Mouse (Mus musculus) hindbrain, postnatal 0 days (tissue): ENCODE results near the gene Shisal2b. TPM values are rescaled to one million over a fixed set of nuclear protein-coding genes. Genes with fewer than 3 reads are reported as not detected.

Source experiments
- ATAC-seq: fragments of 200-750 bp; cut with Nextera tagmentation; 2 replicates; pipeline ENCODE4 v1.8.0; 2017; ENCODE audit warnings: mild to moderate bottlenecking, moderate TSS enrichment, moderate library complexity
- DNase-seq: peaks from one replicate; pipeline ENCODE4 v3.0.0-alpha.2; 2015; ENCODE audit warnings: low spot score
- H3K27ac ChIP-seq: fragments of 300-500 bp; sonication (generic); 2 replicates; pipeline ENCODE4 v1.5.1; 2014; ENCODE audit warnings: mild to moderate bottlenecking
- H3K27me3 ChIP-seq: fragments of 300-500 bp; sonication (generic); 2 replicates; pipeline ENCODE4 v1.6.1; 2014; ENCODE audit warnings: low read length, mixed read lengths; ENCODE audit not compliant: insufficient read depth
- H3K36me3 ChIP-seq: fragments of 300-500 bp; sonication (generic); 2 replicates; pipeline ENCODE4 v1.6.1; 2014; ENCODE audit warnings: low read length, mixed read lengths; ENCODE audit not compliant: insufficient read depth
- H3K4me1 ChIP-seq: fragments of 300-500 bp; sonication (generic); 2 replicates; pipeline ENCODE4 v1.6.1; 2014; ENCODE audit warnings: antibody characterized with exemption, low read length, mixed read lengths; ENCODE audit not compliant: insufficient read depth
- H3K4me2 ChIP-seq: fragments of 300-500 bp; sonication (generic); 2 replicates; pipeline ENCODE4 v1.6.1; 2014; ENCODE audit warnings: low read depth, mild to moderate bottlenecking, low read length, moderate library complexity, mixed read lengths
- H3K4me3 ChIP-seq: fragments of 300-500 bp; sonication (generic); 2 replicates; pipeline ENCODE4 v1.5.1; 2014; ENCODE audit warnings: low read length
- H3K9ac ChIP-seq: fragments of 300-500 bp; sonication (generic); replicated peaks from 2 replicates; pipeline ENCODE4 v1.6.1; 2014; ENCODE audit warnings: mild to moderate bottlenecking, low read length, moderate library complexity, mixed read lengths
- H3K9me3 ChIP-seq: fragments of 300-500 bp; sonication (generic); 2 replicates; pipeline ENCODE4 v1.6.1; 2016; ENCODE audit warnings: low read length, mixed read lengths
- CTCF ChIP-seq: IDR thresholded peaks from 2 replicates; pipeline ENCODE4 v1.5.1; 2016; ENCODE audit warnings: antibody characterized with exemption, control low read depth, low read depth
- WGBS: fragments of 180-500 bp; shearing (Covaris S2); extraction: QIAGEN DNeasy Blood & Tissue Kit; methylation state at CpG from one replicate; pipeline ENCODE4 v1.1.7; 2014; 5-methylcytosine and 5-hydroxymethylcytosine counted together
- polyA plus RNA-seq: library from polyadenylated mRNA; unstranded; fragments of >200 nt; fragmentation: Nextera tagmentation; extraction: Ambion mirVana; gene quantifications from 2 replicates; pipeline ENCODE4 v1.2.1, GENCODE M21; 2015
- total RNA-seq: library from RNA; depleted of rRNA; stranded (reverse); fragments of >200 nt; gene quantifications from 2 replicates; pipeline ENCODE4 v1.2.3, GENCODE M21; 2014

Shisal2b gene
- total and polyA plus RNA-seq, 2 experiments from 2014 or later, result 3.1 to 4.7 TPM

DNA sequence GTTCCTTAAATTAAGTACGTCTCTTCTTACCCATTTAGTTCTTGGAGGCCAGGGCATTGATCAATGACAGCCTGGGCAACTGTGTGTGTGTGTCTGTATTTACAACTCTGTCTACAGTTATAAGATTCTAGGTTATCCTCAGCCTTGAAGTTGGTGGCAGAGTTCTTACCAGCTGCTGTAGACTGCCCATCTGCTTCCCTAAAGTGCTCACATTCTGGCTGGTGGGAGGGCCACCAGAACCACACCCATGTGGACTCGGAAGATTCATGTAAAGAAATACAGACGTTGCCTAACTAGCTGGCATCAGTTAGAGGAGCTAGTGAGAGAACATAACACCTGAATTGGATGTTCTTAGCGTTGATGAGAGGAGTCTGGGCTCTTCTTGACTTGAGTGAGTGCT is 21.8 kb downstream of the Shisal2b start:
- ATAC-seq (no peak), DNase-seq (no peak)
- no peaks in the 10 kb centered on the region for H3K9me3 ChIP-seq
- H3K4me3 ChIP-seq, result no peak overlapping the region
- no peak overlapping the region for H3K4me2 ChIP-seq
- WGBS, result 81% methylated on average over 4 of the region's 4 CpGs
- H3K27ac ChIP-seq, result no peak overlapping the region
- H3K27me3 ChIP-seq, result no peaks in the 10 kb centered on the region
- H3K9ac ChIP-seq, result no peak overlapping the region
- no peaks in the 10 kb centered on the region for H3K4me1 ChIP-seq
- TF ChIP-seq CTCF, result no peak
- peaks cover 6% of the 10 kb centered on the region; the same call in 1 of the 2 replicates for H3K36me3 ChIP-seq

- Histone ChIP-seq H3K9ac (no peak overlapping the region), H3K27ac (no peak overlapping the region), H3K9me3 (no peaks in the 10 kb centered on the region), H3K27me3 (no peaks in the 10 kb centered on the region), H3K4me1 (no peaks in the 10 kb centered on the region), H3K4me2 (no peak overlapping the region), H3K36me3 (peaks cover 16% of the 10 kb centered on the region; the same call in 1 of the 2 replicates), H3K4me3 (no peak overlapping the region)
- DNase-seq (no peak), ATAC-seq (no peak)
- 90% methylated on average over 7 of the region's 7 CpGs for WGBS
- TF ChIP-seq CTCF, result no peak
Observed at GRCm38 (mm10) chr13:104837628-104838027, 26.1 kb downstream of the Shisal2b start.

DNA sequence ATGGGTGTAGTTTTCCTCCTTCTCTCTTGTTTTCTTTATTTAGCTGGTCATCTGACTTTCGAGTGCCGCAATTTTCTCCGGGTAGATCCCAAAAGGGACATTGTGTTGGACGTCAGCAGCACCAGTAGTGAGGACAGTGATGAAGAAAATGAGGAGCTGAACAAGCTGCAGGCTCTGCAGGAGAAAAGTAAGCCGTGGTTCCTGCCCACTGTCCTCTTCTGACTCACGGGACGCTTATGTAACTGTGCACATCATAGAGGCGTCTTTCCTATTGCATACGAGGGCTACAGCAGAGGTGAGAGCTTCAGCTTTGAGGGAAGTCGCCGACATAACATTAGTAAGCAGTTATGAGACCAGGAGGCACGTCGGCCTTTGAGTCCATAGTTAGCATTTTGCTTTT is 30.9 kb downstream of the Shisal2b start:
- H3K27ac ChIP-seq, result no peak overlapping the region
- no peaks in the 10 kb centered on the region for H3K27me3 ChIP-seq
- TF ChIP-seq CTCF, result no peak
- H3K9me3 ChIP-seq, result no peaks in the 10 kb centered on the region
- peaks cover 24% of the 10 kb centered on the region; the same call in 1 of the 2 replicates for H3K36me3 ChIP-seq
- 95% methylated on average over 13 of the region's 13 CpGs for WGBS
- no peak overlapping the region for H3K4me2 ChIP-seq
- no peak for DNase-seq
- H3K4me3 ChIP-seq, result no peak overlapping the region
- ATAC-seq, result no peak
- H3K4me1 ChIP-seq, result no peaks in the 10 kb centered on the region
- no peak overlapping the region for H3K9ac ChIP-seq

DNA sequence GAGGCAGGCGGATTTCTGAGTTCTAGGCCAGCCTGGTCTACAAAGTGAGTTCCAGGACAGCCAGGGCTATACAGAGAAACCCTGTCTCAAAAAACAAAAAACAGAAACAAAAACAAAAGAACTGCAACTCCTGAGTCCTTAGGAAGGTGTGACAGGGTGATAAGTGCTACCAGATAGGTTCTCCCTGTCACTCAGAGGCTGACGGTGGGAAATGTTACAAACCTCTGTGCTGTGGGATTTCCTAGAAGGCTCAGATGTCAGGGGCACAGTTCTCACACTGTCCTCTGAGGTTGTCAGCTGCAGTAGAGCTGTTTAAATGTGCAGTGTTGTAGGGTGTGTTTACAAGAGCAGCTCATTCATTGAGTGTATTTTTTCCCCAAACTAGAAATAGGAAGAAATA is 38.2 kb downstream of the Shisal2b start:
- Histone ChIP-seq H3K9me3 (no peaks in the 10 kb centered on the region), H3K4me3 (no peak overlapping the region), H3K36me3 (peaks cover 8% of the 10 kb centered on the region; the same call in 1 of the 2 replicates), H3K4me2 (no peak overlapping the region), H3K27me3 (no peaks in the 10 kb centered on the region), H3K4me1 (no peaks in the 10 kb centered on the region), H3K9ac (no peak overlapping the region), H3K27ac (no peak overlapping the region)
- no peak for TF ChIP-seq CTCF
- no peak for ATAC-seq
- WGBS, result 77% methylated on average over 2 of the region's 2 CpGs
- no peak for DNase-seq

- H3K4me1 ChIP-seq, result peaks cover 12% of the 10 kb centered on the region
- DNase-seq, result peak; percentile 57
- peak overlapping the region; percentile 28 for H3K4me2 ChIP-seq
Observed at GRCm38 (mm10) chr13:104822411-104822838, 41.3 kb downstream of the Shisal2b start.

GRCm38 (mm10) chr13:104821908-104822307 is 41.8 kb downstream of the Shisal2b start:
- Histone ChIP-seq H3K4me1 (peaks cover 12% of the 10 kb centered on the region), H3K36me3 (no peaks in the 10 kb centered on the region), H3K9ac (no peak overlapping the region), H3K9me3 (no peaks in the 10 kb centered on the region), H3K4me3 (no peak overlapping the region), H3K4me2 (no peak overlapping the region; the same call in 1 of the 2 replicates), H3K27me3 (no peaks in the 10 kb centered on the region), H3K27ac (no peak overlapping the region)
- no peak for TF ChIP-seq CTCF
- no peak for DNase-seq
- ATAC-seq, result no peak; the same call in 1 of the 2 replicates
- 88% methylated on average over 1 of the region's 1 CpGs for WGBS

More at GRCm38 (mm10) chr13:104822411-104822838, 41.3 kb downstream of the Shisal2b start:
- Histone ChIP-seq H3K4me3 (no peak overlapping the region), H3K27me3 (no peaks in the 10 kb centered on the region), H3K9me3 (no peaks in the 10 kb centered on the region), H3K27ac (peak overlapping the region; percentile 45; the same call in 1 of the 2 replicates), H3K36me3 (no peaks in the 10 kb centered on the region), H3K9ac (no peak overlapping the region)
- TF ChIP-seq CTCF, result no peak
- ATAC-seq, result peak; percentile 87
- WGBS, result 25% methylated on average over 8 of the region's 8 CpGs

GRCm38 (mm10) chr13:104821192-104821591 is 42.5 kb downstream of the Shisal2b start:
- Histone ChIP-seq H3K9me3 (no peaks in the 10 kb centered on the region), H3K4me2 (no peak overlapping the region), H3K27ac (no peak overlapping the region), H3K9ac (no peak overlapping the region), H3K4me3 (no peak overlapping the region), H3K4me1 (peaks cover 12% of the 10 kb centered on the region), H3K36me3 (no peaks in the 10 kb centered on the region), H3K27me3 (no peaks in the 10 kb centered on the region)
- no peak for TF ChIP-seq CTCF
- DNase-seq (no peak), ATAC-seq (no peak)
